Mouse (Mus musculus): Measurements from ENCODE around the gene Gpr107.

DNA sequence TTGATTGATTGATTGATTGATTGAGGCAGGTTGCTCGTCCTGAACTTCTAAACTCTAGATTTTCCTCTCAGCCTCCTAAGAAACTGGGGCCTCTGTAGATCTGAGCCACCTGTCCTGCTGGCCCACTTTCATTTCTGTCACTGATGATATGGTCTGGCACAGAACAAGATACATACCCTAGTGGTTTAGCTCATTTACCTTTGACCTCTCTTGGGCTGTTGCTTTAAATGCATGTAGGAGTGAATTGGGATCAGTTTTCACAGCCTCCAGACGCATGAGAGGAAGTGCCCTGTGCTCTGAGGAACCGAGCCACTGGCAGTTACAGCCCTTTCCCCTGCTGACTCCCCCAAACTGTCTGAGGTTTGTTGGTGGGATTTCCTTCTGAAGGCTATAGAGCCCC, 50.2 kb downstream of the Gpr107 start:
- TF ChIP-seq EP300 (IDR thresholded peaks at IDR 0.05; ENCODE audit: low read depth) (no peak), CTCF (IDR thresholded peaks at IDR 0.05; ENCODE audit: low read depth) (no peak)

All from liver, embryonic 14.5 days (tissue).